Mouse (Mus musculus) midbrain, embryonic 15.5 days (tissue): ENCODE results near the gene Prss41. TPM values are rescaled to one million over a fixed set of nuclear protein-coding genes. Genes with fewer than 3 reads are reported as not detected.

ENCODE experiments used
- ATAC-seq: fragments of 200-750 bp; cut with Nextera tagmentation; replicated peaks from 2 replicates; pipeline ENCODE4 v1.8.0; 2017; ENCODE audit warnings: moderate TSS enrichment
- H3K27ac ChIP-seq: fragments of 300-500 bp; sonication (generic); 2 replicates; pipeline ENCODE4 v1.5.1; 2015; ENCODE audit warnings: mild to moderate bottlenecking, inconsistent platforms
- H3K27me3 ChIP-seq: fragments of 300-500 bp; sonication (generic); replicated peaks from 2 replicates; pipeline ENCODE4 v1.6.1; 2015; ENCODE audit warnings: inconsistent platforms
- H3K36me3 ChIP-seq: fragments of 300-500 bp; sonication (generic); replicated peaks from 2 replicates; pipeline ENCODE4 v1.6.1; 2015; ENCODE audit warnings: inconsistent platforms
- H3K4me1 ChIP-seq: fragments of 300-500 bp; sonication (generic); 2 replicates; pipeline ENCODE4 v1.6.1; 2015; ENCODE audit warnings: inconsistent platforms
- H3K4me2 ChIP-seq: fragments of 300-500 bp; sonication (generic); 2 replicates; pipeline ENCODE4 v1.6.1; 2015; ENCODE audit warnings: inconsistent platforms, mild to moderate bottlenecking, moderate library complexity
- H3K4me3 ChIP-seq: fragments of 300-500 bp; sonication (generic); 2 replicates; pipeline ENCODE4 v1.5.1; 2015; ENCODE audit warnings: mild to moderate bottlenecking, inconsistent platforms
- H3K9ac ChIP-seq: fragments of 300-500 bp; sonication (generic); 2 replicates; pipeline ENCODE4 v1.6.1; 2015; ENCODE audit warnings: mild to moderate bottlenecking, inconsistent platforms
- H3K9me3 ChIP-seq: fragments of 300-500 bp; sonication (generic); 2 replicates; pipeline ENCODE4 v1.6.1; 2016; ENCODE audit warnings: inconsistent platforms
- WGBS: fragments of 180-500 bp; shearing (Covaris S2); methylation state at CpG from one replicate; pipeline ENCODE4 v1.1.7; 2015; ENCODE audit warnings: mixed read lengths; 5-methylcytosine and 5-hydroxymethylcytosine counted together
- microRNA-seq: library from miRNA; unstranded; fragments of <30 nt; microRNA quantifications from one replicate; pipeline ENCODE4, GENCODE M21; 2016
- polyA plus RNA-seq: library from polyadenylated mRNA; unstranded; fragments of >200 nt; fragmentation: Nextera tagmentation; extraction: Ambion mirVana; gene quantifications from 2 replicates; pipeline ENCODE4 v1.2.1, GENCODE M21; 2015

Gene Prss41
- polyA plus RNA-seq, 1 experiment from 2014 or later, result 1.6 TPM

DNA sequence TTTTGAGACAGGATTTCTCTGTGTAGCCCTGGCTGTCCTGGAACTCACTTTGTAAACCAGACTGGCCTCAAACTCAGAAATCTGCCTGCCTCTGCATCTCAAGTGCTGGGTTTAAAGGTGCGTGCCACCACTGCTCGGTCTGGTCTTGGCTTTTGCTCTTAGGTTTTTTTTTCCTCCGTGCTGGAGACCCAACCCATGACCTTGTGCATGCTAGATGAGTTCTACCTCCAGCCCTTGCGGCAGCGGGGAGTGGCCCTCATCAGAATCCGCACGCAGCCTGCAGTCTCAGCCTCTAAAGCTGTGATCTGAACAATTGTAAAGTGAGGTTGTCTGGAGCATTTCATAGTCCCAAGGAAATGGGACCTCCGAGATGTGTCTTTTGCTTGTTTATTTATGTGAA, 48.6 kb downstream of the Prss41 start:
- 0 out of 2 replicates have a peak, but pooled peaks cover 5% of the 10 kb centered on the region for H3K36me3 ChIP-seq
- no peak overlapping the region for H3K4me3 ChIP-seq
- WGBS, result 94% methylated on average over 8 of the region's 8 CpGs
- H3K9ac ChIP-seq, result no peak overlapping the region
- H3K27ac ChIP-seq, result no peak overlapping the region
- H3K4me1 ChIP-seq, result peaks cover 24% of the 10 kb centered on the region
- H3K4me2 ChIP-seq, result no peak overlapping the region
- ATAC-seq, result no peak
- H3K27me3 ChIP-seq, result no peaks in the 10 kb centered on the region
- H3K9me3 ChIP-seq, result no peaks in the 10 kb centered on the region

DNA sequence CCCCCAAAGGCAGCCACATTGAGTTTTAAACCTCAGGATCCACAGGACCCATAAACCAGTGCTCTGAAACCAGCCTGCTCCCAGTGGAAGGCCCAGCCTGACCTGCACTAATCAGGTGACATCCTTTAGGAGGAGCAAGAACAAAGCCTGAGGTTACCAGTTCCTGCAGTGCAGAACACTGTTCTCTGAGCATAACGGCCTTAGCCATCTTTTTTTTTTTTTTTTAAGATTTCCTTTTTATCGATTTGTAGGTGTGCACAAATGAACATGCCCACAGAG, 53.0 kb downstream of the Prss41 start:
- ATAC-seq, result no peak

DNA sequence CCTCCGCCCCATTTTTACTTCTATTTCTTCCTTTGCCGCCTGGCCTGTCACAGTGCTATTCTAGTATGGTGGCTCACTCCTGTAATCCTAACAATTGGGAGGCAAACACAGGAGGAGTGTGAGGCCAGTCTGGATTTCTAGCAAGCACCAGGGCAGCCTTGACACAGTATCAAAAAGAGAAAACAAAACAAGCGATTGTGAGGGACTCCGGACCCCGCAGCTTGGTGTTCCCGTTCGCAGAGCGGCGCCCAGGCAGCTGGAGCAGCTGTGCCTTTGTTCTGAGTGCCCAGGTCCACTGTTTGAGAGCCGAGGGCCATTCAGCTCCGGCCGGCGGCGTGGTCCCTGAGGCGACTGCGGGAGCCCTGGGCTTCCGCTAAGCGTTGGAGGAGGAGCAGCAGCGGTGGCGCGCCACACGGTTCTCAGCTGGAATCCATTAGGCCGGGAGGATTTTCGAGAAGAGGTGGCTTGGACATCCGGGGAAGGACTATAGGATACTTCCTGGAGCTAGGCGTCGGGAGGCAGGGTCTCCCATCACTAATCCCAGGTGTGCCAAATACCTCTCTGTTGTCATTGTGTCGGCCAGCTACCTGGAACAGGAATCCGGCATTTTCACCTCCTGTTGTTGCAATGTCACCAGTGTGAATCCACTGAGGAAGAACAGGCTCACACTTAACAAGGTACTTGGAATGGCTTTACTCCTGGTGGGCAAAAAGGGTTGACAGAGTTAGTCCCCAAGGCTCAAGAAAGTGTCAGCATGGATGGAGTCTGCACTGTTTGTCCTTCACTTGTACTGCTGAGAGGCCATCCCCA, 53.5 kb downstream of the Prss41 start, which contains the start of gene Srrm2:
TSS of gene Srrm2 (plus strand) at position 264 of the 810 bp plus-strand sequence.
- Histone ChIP-seq H3K27ac (peak within 1 kb of the TSS; percentile 95), H3K4me2 (peak within 1 kb of the TSS; percentile 65), H3K4me3 (peak within 1 kb of the TSS; percentile 45), H3K9me3 (no peaks in the 10 kb centered on the region), H3K36me3 (no peaks in the 10 kb centered on the region), H3K4me1 (peaks cover 41% of the 10 kb centered on the region), H3K9ac (peak within 1 kb of the TSS; percentile 69), H3K27me3 (no peaks in the 10 kb centered on the region)
- peak; percentile 27 for ATAC-seq
- under 1% methylated on average over 29 of the region's 29 CpGs for WGBS

More for the DNA sequence above, 53.0 kb downstream of the Prss41 start:
- peak overlapping the region; percentile 69 for H3K9ac ChIP-seq
- no peaks in the 10 kb centered on the region for H3K36me3 ChIP-seq
- peak overlapping the region; percentile 95 for H3K27ac ChIP-seq
- no peaks in the 10 kb centered on the region for H3K27me3 ChIP-seq
- peak overlapping the region; percentile 45 for H3K4me3 ChIP-seq
- WGBS, result 46% methylated on average over 2 of the region's 2 CpGs
- H3K4me1 ChIP-seq, result peaks cover 40% of the 10 kb centered on the region
- H3K4me2 ChIP-seq, result peak overlapping the region; percentile 65
- no peaks in the 10 kb centered on the region for H3K9me3 ChIP-seq

DNA sequence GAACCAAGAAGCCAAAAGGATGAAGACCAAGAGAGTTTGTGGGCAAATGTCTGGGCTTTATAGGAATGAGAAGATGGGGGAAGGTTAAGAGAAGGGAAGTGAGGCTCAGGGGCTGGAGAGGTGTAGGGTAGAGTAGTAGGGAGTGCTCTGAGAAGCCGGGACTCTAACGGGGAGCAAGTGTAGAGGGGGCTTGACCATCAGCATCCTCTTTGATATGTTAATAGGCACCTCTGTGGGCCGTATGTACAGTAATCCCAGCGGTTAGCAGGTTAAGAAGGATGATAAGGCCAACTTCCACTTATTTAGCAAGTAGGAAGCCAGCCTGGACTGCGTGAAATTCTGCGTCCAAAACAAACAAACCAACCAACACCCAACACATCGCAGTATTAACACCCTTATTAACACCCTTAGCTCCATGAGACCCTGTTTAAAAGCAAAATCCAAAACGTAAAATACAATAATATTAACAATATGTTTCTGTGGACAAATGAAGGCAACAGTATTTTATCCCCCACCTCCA, 54.2 kb downstream of the Prss41 start:
- WGBS, result 4% methylated on average over 8 of the region's 8 CpGs
- H3K36me3 ChIP-seq, result no peaks in the 10 kb centered on the region
- peak overlapping the region; percentile 95 for H3K27ac ChIP-seq
- no peaks in the 10 kb centered on the region for H3K27me3 ChIP-seq
- peak overlapping the region; percentile 69 for H3K9ac ChIP-seq
- ATAC-seq, result no peak
- peak overlapping the region; percentile 45 for H3K4me3 ChIP-seq
- peaks cover 47% of the 10 kb centered on the region for H3K4me1 ChIP-seq
- no peaks in the 10 kb centered on the region for H3K9me3 ChIP-seq
- peak overlapping the region; percentile 65 for H3K4me2 ChIP-seq

DNA sequence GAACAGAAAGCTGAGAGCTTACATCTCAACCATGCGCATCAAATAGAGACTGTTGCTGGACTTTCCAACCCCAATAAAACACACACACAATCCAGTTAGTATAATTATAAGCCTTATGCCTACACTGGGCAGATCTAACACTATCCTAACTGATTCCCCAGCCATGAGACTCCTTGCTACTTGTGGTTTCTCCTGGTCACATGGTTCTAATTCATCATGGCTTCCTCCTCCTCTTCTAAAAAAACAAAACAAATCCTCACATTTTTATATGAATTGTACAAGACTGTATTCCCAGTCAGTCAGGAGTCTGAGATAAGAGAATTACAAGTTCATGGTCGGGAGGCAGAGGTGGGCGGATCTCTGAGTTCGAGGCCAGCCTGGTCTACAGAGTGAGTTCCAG, 55.0 kb downstream of the Prss41 start:
- 92% methylated on average over 4 of the region's 4 CpGs for WGBS
- Histone ChIP-seq H3K4me1 (peaks cover 47% of the 10 kb centered on the region), H3K9me3 (no peaks in the 10 kb centered on the region), H3K9ac (no peak overlapping the region), H3K4me2 (no peak overlapping the region), H3K4me3 (no peak overlapping the region), H3K27me3 (no peaks in the 10 kb centered on the region), H3K36me3 (no peaks in the 10 kb centered on the region), H3K27ac (no peak overlapping the region)
- ATAC-seq, result no peak

Small RNA genes lying within 50 kb of the gene (microRNA-seq; reads per million reads assigned to microRNA genes)
- gene Mir5125, result 1.5 reads per million

Other genes with a start within 250 kb of the Prss41 start
- 30.4 and 31.9 TPM in 2 replicates for gene Zfp13, start 244.7 kb downstream of the Prss41 start, polyA plus RNA-seq
- gene Zscan10, start 243.3 kb downstream of the Prss41 start, polyA plus RNA-seq, result not detected in 2 replicates
- 1.2 and 1.7 TPM in 2 replicates for gene Mmp25, start 198.9 kb downstream of the Prss41 start, polyA plus RNA-seq
- 0.22 TPM in 1 of 2 replicates, not detected in the other for gene Bicdl2, start 183.7 kb downstream of the Prss41 start, polyA plus RNA-seq
- gene Hcfc1r1, start 170.6 kb downstream of the Prss41 start, polyA plus RNA-seq, result 120 and 121 TPM in 2 replicates
- 39.1 and 42.9 TPM in 2 replicates for gene Thoc6, start 170.3 kb downstream of the Prss41 start, polyA plus RNA-seq
- 2.4 and 2.5 TPM in 2 replicates for gene Tnfrsf12a, start 166.7 kb downstream of the Prss41 start, polyA plus RNA-seq
- 0.23 TPM in 1 of 2 replicates, not detected in the other for gene Cldn6, start 164.9 kb downstream of the Prss41 start, polyA plus RNA-seq
- 0.68 and 0.89 TPM in 2 replicates for gene Cldn9, start 160.1 kb downstream of the Prss41 start, polyA plus RNA-seq
- gene 1520401A03Rik, start 121.4 kb downstream of the Prss41 start, polyA plus RNA-seq, result 0.06 and 0.11 TPM in 2 replicates
- gene Pkmyt1, start 117.8 kb downstream of the Prss41 start, polyA plus RNA-seq, result 22.6 and 23.1 TPM in 2 replicates
- gene Paqr4, start 103.3 kb downstream of the Prss41 start, polyA plus RNA-seq, result 70.9 and 72.6 TPM in 2 replicates
- 1.4 and 1.5 TPM in 2 replicates for gene Kremen2, start 98.3 kb downstream of the Prss41 start, polyA plus RNA-seq
- 242 and 257 TPM in 2 replicates for gene Flywch1, start 72.6 kb downstream of the Prss41 start, polyA plus RNA-seq
- 90.1 and 90.2 TPM in 2 replicates for gene Flywch2, start 58.1 kb downstream of the Prss41 start, polyA plus RNA-seq
- gene Srrm2, start 53.6 kb downstream of the Prss41 start, polyA plus RNA-seq, result 552 and 579 TPM in 2 replicates
- 1,171 and 1,223 TPM in 2 replicates for gene Elob, start 15.0 kb downstream of the Prss41 start, polyA plus RNA-seq
- gene Prss33, start 8.1 kb downstream of the Prss41 start, polyA plus RNA-seq, result 0.15 and 0.22 TPM in 2 replicates
- gene Prss32, start 317 bp downstream of the Prss41 start, polyA plus RNA-seq, result not detected in 2 replicates
- gene Prss21, start 23.9 kb upstream of the Prss41 start, polyA plus RNA-seq, result not detected in 2 replicates
- gene Dcpp1, start 36.7 kb upstream of the Prss41 start, polyA plus RNA-seq, result not detected in 2 replicates
- not detected in 2 replicates for gene Dcpp2, start 36.7 kb upstream of the Prss41 start, polyA plus RNA-seq
- not detected in 2 replicates for gene Dcpp3, start 73.3 kb upstream of the Prss41 start, polyA plus RNA-seq
- gene Sbp, start 97.5 kb upstream of the Prss41 start, polyA plus RNA-seq, result not detected in 2 replicates
- not detected in 2 replicates for gene Sbpl, start 111.1 kb upstream of the Prss41 start, polyA plus RNA-seq
- not detected in 2 replicates for gene Prss30, start 136.4 kb upstream of the Prss41 start, polyA plus RNA-seq
- gene Prss22, start 153.9 kb upstream of the Prss41 start, polyA plus RNA-seq, result not detected in 2 replicates
- 0.36 and 0.44 TPM in 2 replicates for gene Prss27, start 194.0 kb upstream of the Prss41 start, polyA plus RNA-seq
- 73.4 and 77.9 TPM in 2 replicates for gene Kctd5, start 229.3 kb upstream of the Prss41 start, polyA plus RNA-seq